Mouse (Mus musculus) heart, embryonic 13.5 days (tissue): ENCODE data around the gene Med11. TPM values are rescaled to one million over a fixed set of nuclear protein-coding genes. Genes with fewer than 3 reads are reported as not detected.
A peak's percentile ranks its signal among the peaks of the same experiment; 100 is the strongest.

ENCODE experiments used
- ATAC-seq: fragments of 200-750 bp; cut with Nextera tagmentation; 2 replicates; pipeline ENCODE4 v1.8.0; 2017; ENCODE audit warnings: moderate TSS enrichment; ENCODE audit not compliant: insufficient number of reproducible peaks, low FRiP score, low TSS enrichment; ENCODE audit errors: extremely low read depth
- H3K27ac ChIP-seq: fragments of 300-500 bp; sonication (generic); replicated peaks from 2 replicates; pipeline ENCODE4 v1.5.1; 2015; ENCODE audit warnings: moderate library complexity, mild to moderate bottlenecking, inconsistent platforms
- H3K27me3 ChIP-seq: fragments of 300-500 bp; sonication (generic); replicated peaks from 2 replicates; pipeline ENCODE4 v1.6.1; 2015; ENCODE audit warnings: mild to moderate bottlenecking, inconsistent platforms
- H3K36me3 ChIP-seq: fragments of 300-500 bp; sonication (generic); 2 replicates; pipeline ENCODE4 v1.6.1; 2015; ENCODE audit warnings: mild to moderate bottlenecking, inconsistent platforms
- H3K4me1 ChIP-seq: fragments of 300-500 bp; sonication (generic); 2 replicates; pipeline ENCODE4 v1.6.1; 2015; ENCODE audit warnings: inconsistent platforms
- H3K4me2 ChIP-seq: fragments of 300-500 bp; sonication (generic); 2 replicates; pipeline ENCODE4 v1.6.1; 2015; ENCODE audit warnings: inconsistent platforms, mild to moderate bottlenecking, moderate library complexity
- H3K4me3 ChIP-seq: fragments of 300-500 bp; sonication (generic); 2 replicates; pipeline ENCODE4 v1.5.1; 2015; ENCODE audit warnings: moderate library complexity, mild to moderate bottlenecking, inconsistent platforms
- H3K9ac ChIP-seq: fragments of 300-500 bp; sonication (generic); 2 replicates; pipeline ENCODE4 v1.6.1; 2015; ENCODE audit warnings: inconsistent platforms, mild to moderate bottlenecking, moderate library complexity
- H3K9me3 ChIP-seq: fragments of 300-500 bp; sonication (generic); 2 replicates; pipeline ENCODE4 v1.6.1; 2016; ENCODE audit warnings: inconsistent platforms
- WGBS: fragments of 180-500 bp; shearing (Covaris S2); methylation state at CpG from one replicate; pipeline ENCODE4 v1.1.7; 2015; ENCODE audit warnings: mixed read lengths; 5-methylcytosine and 5-hydroxymethylcytosine counted together
- polyA plus RNA-seq: library from polyadenylated mRNA; unstranded; fragments of >200 nt; fragmentation: Nextera tagmentation; extraction: Ambion mirVana; gene quantifications from 2 replicates; pipeline ENCODE4 v1.2.1, GENCODE M21; 2015

Med11 gene
- polyA plus RNA-seq, 1 experiment from 2014 or later, result 25.5 TPM

GRCm38 (mm10) chr11:70432895-70433568 lies 18.7 kb upstream of the Med11 start:
- H3K4me3 ChIP-seq, result peak overlapping the region; percentile 75
- peak overlapping the region; percentile 91 for H3K9ac ChIP-seq
- peaks cover 18% of the 10 kb centered on the region for H3K4me1 ChIP-seq
- H3K9me3 ChIP-seq, result no peaks in the 10 kb centered on the region
- peak overlapping the region; percentile 91 for H3K4me2 ChIP-seq
- H3K27ac ChIP-seq, result peak overlapping the region; percentile 74
- 8% methylated on average over 15 of the region's 15 CpGs for WGBS
- no peak for ATAC-seq
- H3K27me3 ChIP-seq, result no peaks in the 10 kb centered on the region
- peaks cover 24% of the 10 kb centered on the region for H3K36me3 ChIP-seq

- Histone ChIP-seq H3K27ac (0 out of 2 replicates have a peak overlapping the region, but pooled peaks have one; percentile 74), H3K4me2 (peak overlapping the region; percentile 91), H3K27me3 (no peaks in the 10 kb centered on the region), H3K36me3 (peaks cover 29% of the 10 kb centered on the region), H3K4me1 (peaks cover 18% of the 10 kb centered on the region), H3K9ac (peak overlapping the region; percentile 91), H3K4me3 (peak overlapping the region; percentile 75), H3K9me3 (no peaks in the 10 kb centered on the region)
- no peak for ATAC-seq
- 68% methylated on average over 1 of the region's 1 CpGs for WGBS
Observed at GRCm38 (mm10) chr11:70433569-70433943, 18.2 kb upstream of the Med11 start.

DNA sequence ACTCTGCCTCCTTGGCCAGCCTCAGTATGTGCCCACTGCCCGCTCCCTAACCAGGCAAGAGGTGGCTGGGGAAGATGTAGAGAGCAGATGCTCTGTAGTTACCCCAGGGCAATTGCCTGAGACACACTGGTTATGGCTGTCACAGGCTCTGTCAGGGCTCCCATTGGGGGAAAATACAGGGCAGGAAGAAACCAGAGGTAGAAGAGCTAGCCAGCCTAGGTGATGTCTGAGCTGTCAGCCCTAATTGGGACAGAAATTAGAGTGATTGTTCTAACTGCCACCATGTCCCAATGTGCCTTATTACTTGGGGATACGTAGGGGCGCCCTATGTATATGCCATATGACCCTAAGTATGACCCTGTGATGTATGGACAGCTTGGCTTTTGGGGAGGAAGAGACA lies 17.8 kb upstream of the Med11 start:
- H3K9ac ChIP-seq, result peak overlapping the region; percentile 91; the same call in 1 of the 2 replicates
- H3K4me1 ChIP-seq, result peaks cover 18% of the 10 kb centered on the region
- peak overlapping the region; percentile 75 for H3K4me3 ChIP-seq
- WGBS, result 90% methylated on average over 3 of the region's 3 CpGs
- no peak for ATAC-seq
- H3K4me2 ChIP-seq, result peak overlapping the region; percentile 91
- no peaks in the 10 kb centered on the region for H3K27me3 ChIP-seq
- H3K36me3 ChIP-seq, result peaks cover 33% of the 10 kb centered on the region
- H3K9me3 ChIP-seq, result no peaks in the 10 kb centered on the region
- H3K27ac ChIP-seq, result 0 out of 2 replicates have a peak overlapping the region, but pooled peaks have one; percentile 1

- peak overlapping the region; percentile 13; the same call in 1 of the 2 replicates for H3K9ac ChIP-seq
- H3K4me1 ChIP-seq, result peaks cover 18% of the 10 kb centered on the region
- H3K27me3 ChIP-seq, result no peaks in the 10 kb centered on the region
- no peaks in the 10 kb centered on the region for H3K9me3 ChIP-seq
- ATAC-seq, result no peak
- no peak overlapping the region for H3K27ac ChIP-seq
- H3K4me3 ChIP-seq, result no peak overlapping the region
- peaks cover 49% of the 10 kb centered on the region for H3K36me3 ChIP-seq
- WGBS, result 59% methylated on average over 5 of the region's 5 CpGs
- H3K4me2 ChIP-seq, result no peak overlapping the region
Observed at GRCm38 (mm10) chr11:70435476-70435875, 16.2 kb upstream of the Med11 start.

- no peaks in the 10 kb centered on the region for H3K27me3 ChIP-seq
- no peaks in the 10 kb centered on the region for H3K9me3 ChIP-seq
- H3K36me3 ChIP-seq, result peaks cover 63% of the 10 kb centered on the region
- ATAC-seq, result no peak
- H3K4me3 ChIP-seq, result no peak overlapping the region
- H3K9ac ChIP-seq, result no peak overlapping the region
- H3K4me2 ChIP-seq, result no peak overlapping the region
- 76% methylated on average over 6 of the region's 6 CpGs for WGBS
- no peak overlapping the region for H3K27ac ChIP-seq
- peaks cover 14% of the 10 kb centered on the region for H3K4me1 ChIP-seq
Observed at GRCm38 (mm10) chr11:70437426-70437825, 14.3 kb upstream of the Med11 start.

GRCm38 (mm10) chr11:70438728-70439374 lies 12.9 kb upstream of the Med11 start:
- ATAC-seq, result no peak
- Histone ChIP-seq H3K4me2 (no peak overlapping the region), H3K27me3 (no peaks in the 10 kb centered on the region), H3K4me3 (no peak overlapping the region), H3K9ac (no peak overlapping the region), H3K9me3 (no peaks in the 10 kb centered on the region), H3K4me1 (peaks cover 5% of the 10 kb centered on the region), H3K27ac (no peak overlapping the region), H3K36me3 (peaks cover 63% of the 10 kb centered on the region)
- WGBS, result 82% methylated on average over 7 of the region's 7 CpGs

- no peak for ATAC-seq
- 84% methylated on average over 4 of the region's 4 CpGs for WGBS
- no peaks in the 10 kb centered on the region for H3K27me3 ChIP-seq
- H3K9ac ChIP-seq, result no peak overlapping the region
- H3K9me3 ChIP-seq, result no peaks in the 10 kb centered on the region
- peaks cover 62% of the 10 kb centered on the region for H3K36me3 ChIP-seq
- H3K27ac ChIP-seq, result no peak overlapping the region
- no peak overlapping the region for H3K4me3 ChIP-seq
- no peaks in the 10 kb centered on the region for H3K4me1 ChIP-seq
- no peak overlapping the region for H3K4me2 ChIP-seq
Observed at GRCm38 (mm10) chr11:70440637-70441036, 11.1 kb upstream of the Med11 start.

DNA sequence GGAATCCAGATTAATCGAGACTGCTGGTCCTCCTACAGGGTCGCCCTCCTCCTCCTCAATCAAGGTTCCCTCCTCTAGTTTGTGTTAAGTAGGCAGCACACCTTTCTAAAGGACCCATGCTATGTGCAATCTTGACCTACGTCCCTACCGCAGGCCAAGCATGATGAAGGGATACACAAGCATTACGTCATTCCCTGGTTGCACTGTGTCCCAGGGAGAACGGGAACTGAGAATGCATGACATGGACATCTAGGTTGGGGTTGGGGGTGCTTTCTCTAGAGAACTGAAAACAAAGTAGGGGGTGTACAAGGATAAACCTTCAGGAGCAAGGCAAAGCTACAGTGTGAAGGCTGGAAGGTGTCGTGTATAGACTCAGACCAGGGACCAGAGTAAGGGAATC lies 9.8 kb upstream of the Med11 start:
- peaks cover 50% of the 10 kb centered on the region for H3K36me3 ChIP-seq
- no peak overlapping the region for H3K4me3 ChIP-seq
- H3K27me3 ChIP-seq, result no peaks in the 10 kb centered on the region
- no peak overlapping the region for H3K9ac ChIP-seq
- no peak overlapping the region for H3K27ac ChIP-seq
- no peak for ATAC-seq
- H3K9me3 ChIP-seq, result no peaks in the 10 kb centered on the region
- WGBS, result 83% methylated on average over 7 of the region's 7 CpGs
- no peak overlapping the region for H3K4me2 ChIP-seq
- H3K4me1 ChIP-seq, result no peaks in the 10 kb centered on the region

GRCm38 (mm10) chr11:70443964-70444363 lies 7.8 kb upstream of the Med11 start:
- no peaks in the 10 kb centered on the region for H3K4me1 ChIP-seq
- WGBS, result 77% methylated on average over 3 of the region's 3 CpGs
- H3K27ac ChIP-seq, result no peak overlapping the region
- peaks cover 29% of the 10 kb centered on the region for H3K36me3 ChIP-seq
- no peak for ATAC-seq
- no peak overlapping the region for H3K9ac ChIP-seq
- no peaks in the 10 kb centered on the region for H3K9me3 ChIP-seq
- no peaks in the 10 kb centered on the region for H3K27me3 ChIP-seq
- H3K4me2 ChIP-seq, result no peak overlapping the region
- no peak overlapping the region for H3K4me3 ChIP-seq

DNA sequence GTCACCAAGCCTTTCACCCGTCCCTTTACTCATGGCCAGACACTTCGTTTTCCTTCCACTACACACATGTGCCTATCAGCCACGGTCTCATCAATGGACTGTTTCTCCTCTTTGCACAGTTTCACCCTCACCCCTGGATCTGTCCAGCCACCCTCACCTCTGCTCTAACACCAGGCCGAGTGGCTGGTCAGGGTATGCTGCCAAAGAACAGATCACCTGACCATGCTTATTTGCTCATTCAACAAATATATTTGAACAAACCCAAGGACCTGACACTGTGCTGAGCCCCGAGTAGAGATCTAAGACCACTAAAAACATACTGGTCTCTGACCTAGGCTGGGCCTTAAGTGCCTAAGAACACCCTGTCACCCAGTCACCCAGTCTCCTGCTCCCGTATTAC lies 7.1 kb upstream of the Med11 start:
- WGBS, result 65% methylated on average over 6 of the region's 6 CpGs
- Histone ChIP-seq H3K4me1 (no peaks in the 10 kb centered on the region), H3K9me3 (no peaks in the 10 kb centered on the region), H3K27me3 (no peaks in the 10 kb centered on the region), H3K4me3 (no peak overlapping the region), H3K4me2 (no peak overlapping the region), H3K27ac (no peak overlapping the region), H3K9ac (no peak overlapping the region), H3K36me3 (peaks cover 22% of the 10 kb centered on the region)
- no peak for ATAC-seq

DNA sequence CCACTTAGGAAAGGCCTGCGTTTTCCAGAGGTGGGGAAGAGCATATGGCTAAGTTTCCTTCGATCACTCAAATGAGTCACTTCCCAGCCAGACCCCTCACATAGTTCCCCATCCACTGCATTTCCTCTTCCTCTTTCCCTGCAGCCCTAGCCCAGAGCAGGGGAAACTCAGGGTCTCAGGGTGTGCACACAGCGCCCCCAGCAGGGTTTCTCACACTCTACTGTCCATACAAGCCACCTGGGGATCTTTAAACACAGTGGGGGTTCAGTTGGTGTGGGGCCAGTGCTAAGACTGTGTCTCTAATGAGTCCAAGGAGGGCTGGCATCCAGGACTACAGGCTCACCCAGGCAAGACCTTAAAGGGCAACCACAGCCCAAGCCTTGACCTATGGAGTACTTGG lies 5.0 kb upstream of the Med11 start:
- 25% methylated on average over 3 of the region's 3 CpGs for WGBS
- ATAC-seq, result no peak
- no peaks in the 10 kb centered on the region for H3K9me3 ChIP-seq
- H3K9ac ChIP-seq, result no peak overlapping the region
- H3K27me3 ChIP-seq, result no peaks in the 10 kb centered on the region
- no peak overlapping the region for H3K4me3 ChIP-seq
- H3K4me1 ChIP-seq, result peaks cover 3% of the 10 kb centered on the region; the same call in 1 of the 2 replicates
- H3K36me3 ChIP-seq, result peaks cover 5% of the 10 kb centered on the region
- no peak overlapping the region for H3K27ac ChIP-seq
- H3K4me2 ChIP-seq, result no peak overlapping the region

GRCm38 (mm10) chr11:70447373-70447772 lies 4.3 kb upstream of the Med11 start:
- H3K4me3 ChIP-seq, result no peak overlapping the region
- no peak overlapping the region for H3K4me2 ChIP-seq
- no peak overlapping the region for H3K27ac ChIP-seq
- H3K4me1 ChIP-seq, result peaks cover 5% of the 10 kb centered on the region
- H3K9ac ChIP-seq, result no peak overlapping the region
- no peaks in the 10 kb centered on the region for H3K9me3 ChIP-seq
- no peaks in the 10 kb centered on the region for H3K36me3 ChIP-seq
- 66% methylated on average over 1 of the region's 1 CpGs for WGBS
- no peak for ATAC-seq
- H3K27me3 ChIP-seq, result no peaks in the 10 kb centered on the region
